Mouse (Mus musculus): ENCODE results near the gene Cdkal1.

GRCm38 (mm10) chr13:29767587-29767986 lies 87.9 kb downstream of the Cdkal1 start:
- TF ChIP-seq CTCF (IDR thresholded peaks at IDR 0.05; ENCODE audit: borderline replicate concordance, insufficient read depth, low read depth, low read length) (no peak), POLR2A (IDR thresholded peaks at IDR 0.05; ENCODE audit: borderline replicate concordance, insufficient read depth, low read length) (no peak)
